Mouse (Mus musculus): ENCODE data around the gene Il22ra2.
A peak's percentile ranks its signal among the peaks of the same experiment; 100 is the strongest.
"Not testable (repeated sequence)": the region's sequence is repeated elsewhere in the genome, so short reads cannot be mapped to it uniquely, and the experiment has no call there.

Gene Il22ra2

DNA sequence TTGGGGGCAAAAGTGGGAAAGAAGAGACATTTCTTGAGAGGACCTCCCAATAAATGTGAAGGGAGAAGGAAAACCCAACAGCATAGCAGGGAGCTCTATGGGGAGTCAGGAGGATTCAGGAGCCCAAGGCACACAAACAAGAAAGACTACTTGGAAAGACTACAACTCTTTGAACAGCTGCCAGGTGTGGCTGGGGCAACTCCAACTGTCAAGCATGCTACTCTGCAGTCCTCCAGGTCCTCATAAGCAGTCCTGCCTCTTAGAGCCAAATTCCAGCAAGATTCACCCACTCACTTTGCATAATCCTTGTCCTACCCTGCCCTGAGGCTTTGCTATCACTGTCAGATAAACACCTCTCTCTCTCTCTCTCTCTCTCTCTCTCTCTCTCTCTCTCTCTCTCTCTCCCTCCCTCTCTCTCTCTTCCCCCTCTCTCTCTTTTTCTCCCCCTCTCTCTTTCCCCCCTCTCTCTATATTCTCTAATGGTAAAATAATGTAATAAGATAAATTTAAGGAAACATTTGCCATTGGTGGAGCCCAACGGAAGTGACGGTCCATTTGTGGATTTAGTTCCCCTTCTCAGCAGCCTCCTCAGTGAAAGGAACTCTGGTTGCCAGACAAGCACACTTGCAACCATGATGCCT is at the start of gene Il22ra2:
TSS of gene Il22ra2 (plus strand) at position 591 of the 641 bp plus-strand sequence.
- DNase-seq, result no peak

DNA sequence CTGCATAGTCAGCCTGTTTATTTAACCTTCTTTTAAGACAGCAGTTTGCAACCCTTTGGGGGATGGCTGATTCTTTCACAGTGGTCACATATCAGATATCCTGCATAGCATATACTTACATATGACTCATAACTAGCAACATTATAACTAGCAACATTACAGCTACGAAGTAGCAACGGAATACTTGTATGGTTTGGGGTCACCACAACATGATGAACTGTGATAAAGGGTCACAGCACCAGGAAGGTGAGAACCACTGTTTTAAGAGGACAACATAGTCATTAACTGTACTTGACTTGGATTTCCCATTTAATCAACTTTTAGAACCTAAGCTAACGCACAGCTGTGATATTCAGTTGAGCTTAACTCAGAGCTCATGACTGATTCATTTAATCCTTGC is 44.2 kb upstream of the Il22ra2 start:
- DNase-seq, result no peak

DNA sequence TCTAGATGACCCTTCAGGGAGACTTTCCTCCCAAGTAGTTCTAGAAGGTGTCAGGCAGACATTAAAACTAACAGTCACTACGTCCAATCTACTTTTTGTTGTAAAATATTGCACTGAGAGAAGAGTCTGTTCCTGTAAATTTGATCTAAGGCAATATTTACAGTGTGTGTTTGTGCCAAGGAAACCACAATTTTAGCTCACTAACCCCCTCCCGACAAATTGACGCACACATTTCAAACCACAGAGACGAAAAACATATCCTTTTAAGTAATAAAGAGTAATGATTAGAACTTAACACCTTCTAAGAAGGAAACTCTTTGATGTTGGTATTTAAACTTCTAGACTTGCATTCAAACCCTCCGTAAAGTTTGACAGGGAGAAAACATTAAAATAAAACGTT is 43.8 kb upstream of the Il22ra2 start:
- DNase-seq, result no peak

DNA sequence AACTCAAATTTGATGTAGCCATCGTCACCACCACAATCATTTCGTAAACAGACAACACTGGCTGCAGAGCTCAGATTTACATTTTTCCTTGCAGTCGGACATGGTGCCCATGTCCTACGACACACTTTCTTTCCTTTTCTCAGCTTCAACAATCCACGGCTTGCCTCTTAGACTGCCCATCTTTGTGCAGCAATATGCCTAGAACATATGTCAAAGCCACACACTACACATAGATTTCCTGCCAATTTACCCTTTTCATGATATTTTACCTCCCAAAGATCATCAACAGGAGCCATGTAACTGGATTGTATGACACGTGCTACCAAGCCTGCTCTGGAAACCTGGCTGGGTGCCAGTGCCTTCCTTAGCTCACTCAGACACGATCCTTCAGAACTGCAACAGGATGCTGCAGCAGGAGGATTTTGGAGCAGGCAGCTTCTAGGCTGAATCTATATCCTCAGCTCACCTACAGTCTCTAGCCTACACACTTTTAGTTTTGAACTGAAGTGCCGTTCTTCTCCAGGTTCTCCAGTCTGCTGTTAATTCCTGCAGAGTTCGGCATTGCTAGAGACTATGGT is 43.3 kb upstream of the Il22ra2 start:
- DNase-seq, result no peak

GRCm38 (mm10) chr10:19580660-19581059 is 41.1 kb upstream of the Il22ra2 start:
- DNase-seq, result no peak

DNA sequence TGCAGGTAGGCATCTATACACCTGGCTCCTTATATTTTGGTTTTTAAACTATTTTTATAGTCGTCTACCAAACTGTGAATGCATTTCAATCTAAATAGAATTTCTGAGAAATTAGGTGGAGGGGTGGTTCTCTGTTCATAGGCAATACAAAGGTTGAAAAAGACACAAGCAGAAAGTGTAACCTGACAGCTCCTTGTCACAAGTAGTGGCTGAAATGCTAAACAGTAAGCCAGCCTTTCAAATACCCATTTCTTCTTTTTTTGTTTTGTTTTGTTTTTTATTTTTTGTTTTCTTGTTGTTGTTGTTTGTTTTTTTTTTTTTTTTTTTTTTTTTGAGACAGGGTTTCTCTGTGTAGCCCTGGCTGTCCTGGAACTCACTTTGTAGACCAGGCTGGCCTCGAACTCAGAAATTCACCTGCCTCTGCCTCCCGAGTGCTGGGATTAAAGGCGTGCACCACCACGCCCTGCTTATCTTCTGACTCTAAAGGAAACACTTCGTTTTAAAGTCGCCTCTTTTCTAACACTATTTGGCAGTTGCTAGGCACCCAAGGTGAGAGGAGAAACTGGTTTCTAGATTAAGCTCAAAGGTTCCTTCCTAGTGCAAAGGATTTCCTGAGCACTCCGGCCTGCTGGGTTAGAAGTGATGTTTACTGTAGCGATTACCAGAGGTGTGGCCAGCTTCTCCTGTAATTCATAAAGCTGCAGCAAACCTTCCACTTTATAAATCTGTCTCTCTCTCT is 39.8 kb upstream of the Il22ra2 start:
- no peak for DNase-seq

- DNase-seq, result no peak
These were observed 38.9 kb upstream of the Il22ra2 start for GRCm38 (mm10) chr10:19582806-19583430.

DNA sequence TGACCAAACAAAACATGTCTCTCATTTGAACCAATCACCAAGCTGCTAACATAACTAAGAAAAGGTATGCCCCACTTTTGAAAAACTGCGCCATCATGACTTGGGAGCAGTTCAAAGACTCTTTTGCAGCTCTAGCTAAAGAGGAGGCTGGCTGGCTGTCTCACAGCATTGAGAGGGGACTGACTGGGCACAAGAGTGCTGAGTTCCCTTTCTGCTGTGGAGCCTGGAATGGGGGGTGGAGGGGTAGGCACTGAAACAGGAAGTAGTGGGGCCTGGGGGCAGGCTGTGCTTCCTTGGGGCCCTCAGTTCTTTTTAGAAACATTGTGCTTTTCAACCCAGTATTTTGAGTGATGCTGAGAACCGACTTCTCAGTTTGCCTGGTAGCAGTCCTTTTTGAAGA is 37.7 kb upstream of the Il22ra2 start:
- DNase-seq, result no peak

GRCm38 (mm10) chr10:19584846-19585245 is 37.0 kb upstream of the Il22ra2 start:
- DNase-seq, result no peak

- DNase-seq, result no peak
These were observed 35.9 kb upstream of the Il22ra2 start for GRCm38 (mm10) chr10:19585860-19586259.

DNA sequence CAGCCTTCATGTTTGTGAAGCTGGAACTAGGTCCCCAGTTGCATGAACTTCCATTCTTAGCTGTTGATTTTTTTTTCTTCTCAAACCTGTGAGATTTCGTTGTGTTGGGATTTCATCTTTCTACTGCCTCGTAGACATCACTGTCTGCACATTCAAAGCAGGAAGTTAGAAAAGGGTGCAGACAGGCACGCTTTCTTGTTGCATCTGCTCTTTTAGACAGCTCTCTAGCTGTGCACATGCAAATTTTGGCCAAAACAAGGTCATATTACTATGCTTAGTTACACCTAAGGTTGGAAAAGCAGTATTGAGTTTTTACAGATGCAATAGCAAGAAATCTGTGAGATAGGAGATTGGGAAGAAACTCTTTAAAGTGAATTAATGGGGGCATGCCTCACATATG is 34.5 kb upstream of the Il22ra2 start:
- DNase-seq, result no peak

GRCm38 (mm10) chr10:19589626-19590025 is 32.2 kb upstream of the Il22ra2 start:
- DNase-seq, result no peak

- DNase-seq, result no peak
These were observed 30.5 kb upstream of the Il22ra2 start for GRCm38 (mm10) chr10:19591286-19591640.

DNA sequence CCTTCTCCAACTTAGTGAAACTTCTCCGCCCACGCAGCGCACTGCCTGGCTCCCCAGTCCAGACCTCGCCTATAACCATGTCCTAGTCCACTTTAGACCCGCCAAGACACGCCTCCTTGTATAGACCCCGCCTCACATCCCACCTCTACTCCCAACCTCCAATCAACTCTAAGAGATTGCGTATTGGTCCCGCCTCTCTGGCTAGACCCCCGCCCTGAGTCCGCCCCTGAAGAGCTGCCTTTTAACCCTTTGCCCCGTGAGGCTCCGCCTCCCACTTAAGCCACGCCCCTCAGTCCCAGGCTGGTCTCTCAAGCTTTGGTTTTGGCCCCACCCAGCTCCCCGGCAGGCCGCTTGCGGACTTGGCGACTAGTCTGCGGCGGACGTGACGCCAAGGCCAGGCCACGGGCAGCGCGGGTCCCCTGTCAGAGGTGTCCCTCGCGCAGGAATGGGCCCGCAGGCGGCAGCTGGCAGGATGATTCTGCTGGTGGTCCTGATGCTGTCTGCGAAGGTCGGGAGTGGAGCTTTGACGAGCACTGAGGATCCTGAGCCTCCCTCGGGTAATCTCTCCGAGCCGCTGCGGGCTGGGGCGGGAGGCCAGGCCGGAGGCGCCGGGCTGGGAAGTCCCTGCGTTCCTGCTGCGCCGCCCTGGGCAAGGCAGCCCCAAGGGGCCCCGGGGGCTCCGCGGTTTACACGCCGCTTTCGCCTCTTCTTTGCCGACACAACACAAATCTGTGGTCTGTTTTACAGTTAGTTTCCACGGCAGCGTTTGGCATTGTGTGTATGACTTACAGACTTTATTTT is 30.0 kb upstream of the Il22ra2 start, which contains the start of gene Ifngr1:
TSS of gene Ifngr1 (plus strand) at position 309 of the 801 bp plus-strand sequence.
- peak; percentile 99 for DNase-seq

DNA sequence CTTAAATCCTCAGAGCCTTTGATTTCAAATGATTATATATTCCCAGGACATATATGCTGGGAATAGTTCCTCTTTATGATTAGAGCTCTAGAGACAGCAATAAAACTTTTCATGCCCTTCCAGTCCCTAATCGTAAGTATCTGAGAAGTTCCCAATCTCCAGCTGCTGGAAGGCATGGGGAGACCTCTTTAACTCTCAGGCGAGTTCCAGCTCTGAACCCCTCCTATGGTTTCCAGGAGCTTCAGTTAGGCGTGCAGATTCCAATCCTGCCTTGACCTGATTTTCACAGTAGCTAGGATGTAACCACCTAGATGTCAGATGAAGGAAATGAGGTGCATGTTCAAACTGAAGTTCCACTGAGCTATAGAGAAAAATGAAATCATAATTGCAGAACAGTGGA is 29.2 kb upstream of the Il22ra2 start:
- DNase-seq, result no peak

DNA sequence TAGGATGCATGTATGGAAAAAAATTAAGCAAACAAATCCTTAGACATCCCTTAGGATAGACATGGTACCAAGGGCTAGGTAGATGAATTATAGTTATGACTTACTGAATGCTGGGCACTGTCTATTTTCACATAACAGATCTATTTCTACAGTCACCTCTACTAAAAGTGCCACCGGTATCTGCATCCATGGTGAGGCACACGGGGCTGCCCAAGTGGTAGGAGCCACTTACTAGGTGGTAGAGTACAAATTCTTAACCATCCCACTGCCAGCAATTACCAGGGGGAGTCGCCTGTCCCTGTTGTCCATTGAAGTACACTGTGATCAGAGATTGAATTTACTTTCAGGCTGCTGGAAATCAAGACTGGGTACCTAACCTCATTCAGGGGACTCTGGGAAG is 28.5 kb upstream of the Il22ra2 start:
- DNase-seq, result no peak

- no peak for DNase-seq
These were observed 27.4 kb upstream of the Il22ra2 start for GRCm38 (mm10) chr10:19594201-19594905.

DNA sequence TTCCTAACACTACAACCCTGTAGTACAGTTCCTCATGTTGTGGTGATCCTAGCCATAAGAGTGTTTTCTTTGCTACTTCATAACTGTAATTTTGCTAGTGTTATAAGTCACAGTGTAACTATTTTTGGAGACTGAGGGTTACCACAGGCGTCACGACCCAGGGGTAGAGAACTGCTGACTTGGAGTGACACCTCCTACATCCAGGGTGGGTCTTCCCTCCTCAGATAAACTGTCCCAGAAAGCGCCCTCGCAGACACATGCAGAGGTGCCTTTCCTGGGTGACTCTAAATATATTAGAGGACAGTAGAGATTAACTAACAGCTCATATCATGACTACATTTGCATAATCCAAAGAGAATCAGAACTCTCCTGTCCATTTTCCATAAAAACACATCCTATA is 24.9 kb upstream of the Il22ra2 start:
- DNase-seq, result no peak

DNA sequence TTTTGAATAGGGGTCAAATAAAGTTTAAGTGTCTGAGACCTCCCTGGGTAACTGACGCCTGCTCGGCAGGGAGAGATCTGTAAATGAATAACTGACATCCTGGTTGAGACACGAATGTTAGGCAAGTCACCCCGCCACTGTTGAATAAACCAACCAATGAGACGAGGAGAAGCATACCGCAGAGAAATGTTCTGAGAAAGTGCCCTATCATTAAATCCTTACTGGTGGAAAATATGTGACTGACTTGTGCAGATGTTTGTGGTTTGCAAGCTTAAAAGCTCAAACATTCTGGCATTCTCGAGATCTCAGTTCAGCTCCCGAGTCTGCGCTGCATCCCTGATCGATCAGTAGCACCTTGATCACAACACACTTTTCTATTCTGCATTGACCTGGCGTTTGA is 23.7 kb upstream of the Il22ra2 start:
- no peak for DNase-seq

DNA sequence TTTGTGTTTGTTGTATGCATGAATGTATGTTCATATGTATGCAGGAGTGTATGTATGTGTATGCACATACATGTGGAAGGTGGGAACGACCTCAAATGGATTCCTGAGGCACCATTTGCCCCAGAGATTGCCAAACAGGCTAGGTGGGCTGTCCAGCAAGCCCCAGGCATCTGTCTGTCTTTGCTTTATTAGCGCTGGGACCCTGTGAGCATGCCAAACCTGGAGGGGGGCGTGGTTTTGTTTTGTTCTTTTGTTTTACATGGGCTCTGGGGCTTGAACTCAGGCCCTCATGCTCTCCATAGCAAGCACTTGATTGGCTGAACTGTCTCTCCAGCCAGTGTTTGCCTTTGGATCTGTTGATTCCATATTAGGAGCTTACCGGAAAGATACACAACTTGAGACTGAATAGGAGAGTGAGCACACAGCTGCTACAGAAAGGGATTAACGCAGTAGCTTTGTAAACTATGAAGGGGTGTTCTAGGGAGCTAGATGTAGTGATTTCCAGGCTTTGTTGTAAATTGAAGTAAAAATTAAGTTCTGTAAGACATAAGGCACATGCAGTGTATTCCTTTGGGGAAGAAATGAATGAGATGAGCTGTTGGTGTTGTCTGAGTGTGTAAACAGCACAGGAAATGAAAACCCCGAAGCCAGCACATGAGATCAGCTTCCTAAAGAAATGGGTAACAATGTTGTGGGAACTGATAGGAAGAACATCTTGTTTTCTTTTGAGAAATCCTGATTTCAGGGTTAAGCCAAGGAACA is 22.3 kb upstream of the Il22ra2 start:
- no peak for DNase-seq

- no peak for DNase-seq
These were observed 21.7 kb upstream of the Il22ra2 start for GRCm38 (mm10) chr10:19600093-19600420.

GRCm38 (mm10) chr10:19601502-19601901 is 20.3 kb upstream of the Il22ra2 start:
- not testable (repeated sequence) for DNase-seq
